Mouse (Mus musculus): ENCODE results near the gene Rad51b.

GRCm38 (mm10) chr12:79623308-79623707, 326.2 kb downstream of the Rad51b start:
- TF ChIP-seq CTCF (conservative IDR thresholded peaks at IDR 0.05 in 1 of 2, IDR thresholded peaks at IDR 0.05 in 1 of 2; ENCODE audit: low read depth in 2 of 2, low read length in 2 of 2) (no peak), UBTF (IDR thresholded peaks at IDR 0.05; ENCODE audit: low read depth, low read length) (no peak), MAX (IDR thresholded peaks at IDR 0.05; ENCODE audit: low read length) (no peak), USF1 (IDR thresholded peaks at IDR 0.05; ENCODE audit: low read depth, low read length) (no peak), ELF1 (IDR thresholded peaks at IDR 0.05; ENCODE audit: low read depth, low read length) (no peak), RAD21 (IDR thresholded peaks at IDR 0.05; ENCODE audit: low read depth, low read length) (no peak), ZMIZ1 (IDR thresholded peaks at IDR 0.05; ENCODE audit: low read depth, low read length) (no peak), POLR2A (IDR thresholded peaks at IDR 0.05; ENCODE audit: low read depth, low read length) (no peak), SMC3 (IDR thresholded peaks at IDR 0.05; ENCODE audit: low read depth, low read length) (no peak), NRF1 (IDR thresholded peaks at IDR 0.05; ENCODE audit: low read depth, low read length) (no peak), EP300 (IDR thresholded peaks at IDR 0.05; ENCODE audit: low read length) (no peak), SIN3A (IDR thresholded peaks at IDR 0.05; ENCODE audit: low read length) (no peak), E2F4 (IDR thresholded peaks at IDR 0.05; ENCODE audit: insufficient replicate concordance, low read depth, low read length) (no peak)
